Mouse (Mus musculus): ENCODE results near the gene Ccdc162. TPM values are rescaled to one million over a fixed set of nuclear protein-coding genes. Genes with fewer than 3 reads are reported as not detected.

Gene Ccdc162
- polyA plus RNA-seq, 1 experiment from 2014 or later = 0.90 TPM

GRCm38 (mm10) chr10:41546396-41547165 is 169.9 kb downstream of the Ccdc162 start:
- Histone ChIP-seq H3K4me2 (ENCODE audit: low read length) (no peak overlapping the region), H3K9ac (ENCODE audit: low read depth, low read length) (no peak overlapping the region), H3K4me3 (ENCODE audit: low read depth, low read length) (no peak overlapping the region), H3K27ac (ENCODE audit: low read length) (no peak overlapping the region), H3K9me3 (replicated peaks; ENCODE audit: control insufficient read depth, low read length, poor library complexity, severe bottlenecking) (peaks cover 6% of the 10 kb centered on the region), H3K36me3 (ENCODE audit: control insufficient read depth, insufficient read depth, low read length) (0 out of 2 replicates have a peak, but pooled peaks cover 3% of the 10 kb centered on the region), H3K4me1 (ENCODE audit: control insufficient read depth, insufficient read depth, low read length) (0 out of 2 replicates have a peak, but pooled peaks cover 3% of the 10 kb centered on the region), H3K27me3 (ENCODE audit: control insufficient read depth, insufficient read depth, low read depth, low read length) (no peaks in the 10 kb centered on the region)
- no peak for ATAC-seq
- WGBS = 65% methylated on average over 13 of the region's 13 CpGs

DNA sequence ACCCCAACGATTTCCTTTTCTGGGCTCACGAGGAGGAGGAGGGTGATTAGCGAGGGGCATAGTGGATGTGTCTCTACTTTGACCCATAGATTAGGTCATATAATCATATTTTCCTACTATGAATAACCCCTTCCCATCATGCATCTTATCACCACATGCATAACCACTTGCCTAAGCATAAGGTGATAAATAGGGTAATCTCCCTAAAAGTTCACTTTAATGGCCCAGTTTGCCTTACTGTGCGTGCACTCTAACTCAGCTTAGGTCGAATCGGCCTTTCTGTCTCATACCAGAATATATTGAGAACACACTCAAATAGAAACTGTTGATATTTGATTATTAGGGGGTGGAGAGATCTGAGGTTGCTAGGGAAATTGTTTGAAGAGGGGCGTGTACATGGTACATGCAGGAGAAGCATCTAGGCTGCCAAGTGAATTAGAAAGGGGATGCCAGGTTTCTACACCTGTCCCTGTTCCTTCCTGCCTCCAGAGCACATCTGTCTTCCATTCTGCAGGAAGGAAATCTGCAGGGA is 171.1 kb downstream of the Ccdc162 start:
- Histone ChIP-seq H3K9ac (ENCODE audit: low read depth, low read length) (no peak overlapping the region), H3K4me2 (ENCODE audit: low read length) (no peak overlapping the region), H3K36me3 (ENCODE audit: control insufficient read depth, insufficient read depth, low read length) (0 out of 2 replicates have a peak, but pooled peaks cover 3% of the 10 kb centered on the region), H3K4me3 (ENCODE audit: low read depth, low read length) (no peak overlapping the region), H3K27ac (ENCODE audit: low read length) (no peak overlapping the region), H3K4me1 (ENCODE audit: control insufficient read depth, insufficient read depth, low read length) (0 out of 2 replicates have a peak, but pooled peaks cover 3% of the 10 kb centered on the region), H3K27me3 (ENCODE audit: control insufficient read depth, insufficient read depth, low read depth, low read length) (no peaks in the 10 kb centered on the region), H3K9me3 (replicated peaks; ENCODE audit: control insufficient read depth, low read length, poor library complexity, severe bottlenecking) (peaks cover 6% of the 10 kb centered on the region)
- 65% methylated on average over 7 of the region's 7 CpGs for WGBS
- no peak for ATAC-seq

DNA sequence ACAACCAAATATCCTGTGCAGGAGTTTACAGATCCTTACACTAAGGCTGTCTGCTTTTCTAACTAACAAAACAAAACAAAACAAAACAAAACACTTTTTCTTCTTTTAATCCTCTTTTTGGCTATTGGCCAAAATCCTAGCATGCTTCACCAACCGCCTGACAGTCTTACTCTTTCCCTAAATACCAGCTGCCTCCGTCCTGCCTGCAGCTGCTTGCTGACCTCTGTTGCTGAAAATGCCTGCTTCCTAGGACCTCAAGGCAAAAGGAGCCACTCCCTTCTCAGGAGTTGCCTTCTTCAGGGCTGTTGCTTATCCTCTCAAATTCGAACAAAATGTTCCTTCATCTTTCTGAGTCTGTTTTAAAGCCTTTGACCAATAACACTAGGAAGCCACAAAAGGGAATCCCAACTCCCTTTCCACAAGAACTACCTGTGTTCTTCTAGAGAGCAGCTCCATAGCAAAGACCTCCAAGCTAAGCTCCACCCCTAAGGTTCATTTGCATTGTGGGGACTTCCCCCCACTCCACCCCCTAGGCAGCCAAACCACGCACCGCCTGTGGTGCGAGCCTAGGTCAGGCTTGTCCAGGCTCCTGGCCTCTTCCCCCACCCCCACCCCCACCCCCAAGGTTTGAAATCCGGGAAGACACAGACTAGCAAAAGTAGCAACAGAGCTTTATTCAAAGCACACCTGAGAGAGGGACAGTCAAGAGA is 171.8 kb downstream of the Ccdc162 start:
- no peak overlapping the region for H3K4me2 ChIP-seq (ENCODE audit: low read length)
- no peak overlapping the region for H3K9ac ChIP-seq (ENCODE audit: low read depth, low read length)
- H3K27ac ChIP-seq (ENCODE audit: low read length) = no peak overlapping the region
- 3% methylated on average over 7 of the region's 7 CpGs for WGBS
- no peak for ATAC-seq
- H3K4me1 ChIP-seq (ENCODE audit: control insufficient read depth, insufficient read depth, low read length) = 0 out of 2 replicates have a peak, but pooled peaks cover 3% of the 10 kb centered on the region
- no peaks in the 10 kb centered on the region for H3K27me3 ChIP-seq (ENCODE audit: control insufficient read depth, insufficient read depth, low read depth, low read length)
- no peak overlapping the region for H3K4me3 ChIP-seq (ENCODE audit: low read depth, low read length)
- H3K9me3 ChIP-seq (replicated peaks; ENCODE audit: control insufficient read depth, low read length, poor library complexity, severe bottlenecking) = peaks cover 6% of the 10 kb centered on the region
- H3K36me3 ChIP-seq (ENCODE audit: control insufficient read depth, insufficient read depth, low read length) = 0 out of 2 replicates have a peak, but pooled peaks cover 3% of the 10 kb centered on the region

DNA sequence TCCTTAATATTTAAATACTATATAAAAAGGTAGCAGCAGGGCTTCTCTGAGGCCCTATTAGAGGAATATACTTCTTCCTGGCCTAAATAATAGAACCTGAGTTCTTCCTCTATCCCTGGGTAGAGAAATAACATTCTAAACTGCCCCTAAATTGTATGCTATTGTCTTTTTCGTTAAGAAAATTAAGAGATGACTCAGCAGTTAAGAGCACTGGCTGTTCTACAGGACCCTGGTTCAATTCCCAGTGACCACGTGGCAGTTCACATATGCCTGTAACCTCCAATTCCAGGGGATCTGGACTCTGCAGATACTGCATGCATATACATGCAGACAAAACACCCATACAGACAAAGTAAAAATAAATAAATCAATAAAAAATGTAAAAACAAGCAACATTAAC is 172.6 kb downstream of the Ccdc162 start:
- ATAC-seq = no peak
- Histone ChIP-seq H3K27ac (ENCODE audit: low read length) (no peak overlapping the region), H3K9ac (ENCODE audit: low read depth, low read length) (no peak overlapping the region), H3K36me3 (ENCODE audit: control insufficient read depth, insufficient read depth, low read length) (no peaks in the 10 kb centered on the region), H3K4me3 (ENCODE audit: low read depth, low read length) (no peak overlapping the region), H3K27me3 (ENCODE audit: control insufficient read depth, insufficient read depth, low read depth, low read length) (no peaks in the 10 kb centered on the region), H3K4me1 (ENCODE audit: control insufficient read depth, insufficient read depth, low read length) (0 out of 2 replicates have a peak, but pooled peaks cover 3% of the 10 kb centered on the region), H3K9me3 (replicated peaks; ENCODE audit: control insufficient read depth, low read length, poor library complexity, severe bottlenecking) (0 out of 2 replicates have a peak, but pooled peaks cover 2% of the 10 kb centered on the region), H3K4me2 (ENCODE audit: low read length) (no peak overlapping the region)
- 71% methylated on average over 2 of the region's 2 CpGs for WGBS

DNA sequence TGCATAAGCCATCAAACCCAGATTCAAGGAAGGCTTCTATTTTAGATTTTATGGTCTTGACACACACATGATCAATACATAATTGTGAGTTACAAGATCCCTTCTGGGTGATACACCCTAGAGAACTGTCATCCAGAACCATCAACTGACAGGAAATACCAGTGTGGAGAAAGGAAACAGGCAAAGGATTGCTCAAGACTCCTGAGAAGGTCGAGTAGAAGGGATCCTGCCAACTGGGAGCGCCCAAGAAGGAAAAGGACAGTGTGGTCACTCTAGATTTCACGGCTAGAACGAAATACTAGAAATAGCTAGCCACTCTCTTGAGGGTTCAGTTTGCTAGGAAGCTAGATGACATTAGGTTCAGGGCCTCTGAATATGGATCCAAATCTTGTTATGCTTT is 173.0 kb downstream of the Ccdc162 start:
- Histone ChIP-seq H3K4me3 (ENCODE audit: low read depth, low read length) (no peak overlapping the region), H3K27ac (ENCODE audit: low read length) (no peak overlapping the region), H3K9ac (ENCODE audit: low read depth, low read length) (no peak overlapping the region), H3K9me3 (replicated peaks; ENCODE audit: control insufficient read depth, low read length, poor library complexity, severe bottlenecking) (0 out of 2 replicates have a peak, but pooled peaks cover 2% of the 10 kb centered on the region), H3K27me3 (ENCODE audit: control insufficient read depth, insufficient read depth, low read depth, low read length) (no peaks in the 10 kb centered on the region), H3K36me3 (ENCODE audit: control insufficient read depth, insufficient read depth, low read length) (no peaks in the 10 kb centered on the region), H3K4me2 (ENCODE audit: low read length) (no peak overlapping the region), H3K4me1 (ENCODE audit: control insufficient read depth, insufficient read depth, low read length) (0 out of 2 replicates have a peak, but pooled peaks cover 3% of the 10 kb centered on the region)
- 87% methylated on average over 4 of the region's 4 CpGs for WGBS
- no peak for ATAC-seq

DNA sequence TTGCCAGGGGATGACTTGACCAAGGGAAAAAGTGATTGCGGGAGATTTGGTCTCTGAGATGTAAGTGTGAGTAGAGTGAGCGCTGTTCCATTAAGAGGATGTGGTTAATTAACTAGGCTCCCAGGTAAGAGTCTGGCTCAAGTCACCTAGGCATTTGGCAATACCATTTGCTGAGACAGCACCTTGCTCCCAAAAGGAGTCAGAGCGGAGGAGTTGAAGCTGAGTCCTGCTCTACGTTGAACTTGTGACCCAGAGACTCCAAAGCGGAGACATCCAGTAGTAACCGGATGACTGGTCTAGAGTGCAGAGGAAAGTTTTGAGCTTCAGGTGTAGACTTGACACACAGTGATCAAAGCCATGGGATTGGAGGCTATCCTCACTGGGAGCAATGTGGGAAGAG is 174.4 kb downstream of the Ccdc162 start:
- 98% methylated on average over 6 of the region's 6 CpGs for WGBS
- H3K27me3 ChIP-seq (ENCODE audit: control insufficient read depth, insufficient read depth, low read depth, low read length) = no peaks in the 10 kb centered on the region
- no peak for ATAC-seq
- H3K4me3 ChIP-seq (ENCODE audit: low read depth, low read length) = no peak overlapping the region
- no peak overlapping the region for H3K27ac ChIP-seq (ENCODE audit: low read length)
- H3K9me3 ChIP-seq (replicated peaks; ENCODE audit: control insufficient read depth, low read length, poor library complexity, severe bottlenecking) = no peaks in the 10 kb centered on the region
- H3K9ac ChIP-seq (ENCODE audit: low read depth, low read length) = no peak overlapping the region
- H3K4me2 ChIP-seq (ENCODE audit: low read length) = no peak overlapping the region
- H3K36me3 ChIP-seq (ENCODE audit: control insufficient read depth, insufficient read depth, low read length) = no peaks in the 10 kb centered on the region
- 0 out of 2 replicates have a peak, but pooled peaks cover 3% of the 10 kb centered on the region for H3K4me1 ChIP-seq (ENCODE audit: control insufficient read depth, insufficient read depth, low read length)

DNA sequence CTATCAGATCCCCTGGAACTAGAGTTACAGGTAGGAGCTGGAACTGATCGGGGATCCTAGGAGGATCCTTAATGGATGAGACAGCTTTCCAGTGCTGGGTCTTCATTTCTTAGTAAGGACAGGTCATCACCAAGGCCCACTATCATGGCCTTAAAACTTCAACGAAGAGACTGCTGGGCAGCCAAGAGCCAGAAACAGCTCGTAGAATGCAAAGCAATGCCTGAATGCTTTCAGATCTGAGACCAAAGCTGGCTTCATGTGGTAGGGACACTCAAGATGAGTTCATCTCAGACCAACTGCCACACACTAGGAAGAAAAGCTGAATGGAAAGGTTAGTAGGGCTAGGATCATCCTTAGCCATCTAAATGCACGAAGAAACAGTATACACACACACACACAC is 177.4 kb downstream of the Ccdc162 start:
- Histone ChIP-seq H3K9me3 (replicated peaks; ENCODE audit: control insufficient read depth, low read length, poor library complexity, severe bottlenecking) (no peaks in the 10 kb centered on the region), H3K36me3 (ENCODE audit: control insufficient read depth, insufficient read depth, low read length) (peaks cover 10% of the 10 kb centered on the region), H3K4me2 (ENCODE audit: low read length) (no peak overlapping the region), H3K27me3 (ENCODE audit: control insufficient read depth, insufficient read depth, low read depth, low read length) (no peaks in the 10 kb centered on the region), H3K4me3 (ENCODE audit: low read depth, low read length) (no peak overlapping the region), H3K4me1 (ENCODE audit: control insufficient read depth, insufficient read depth, low read length) (no peaks in the 10 kb centered on the region), H3K27ac (ENCODE audit: low read length) (no peak overlapping the region), H3K9ac (ENCODE audit: low read depth, low read length) (no peak overlapping the region)
- ATAC-seq = no peak
- 89% methylated on average over 4 of the region's 4 CpGs for WGBS

- H3K36me3 ChIP-seq (ENCODE audit: control insufficient read depth, insufficient read depth, low read length) = peaks cover 10% of the 10 kb centered on the region
- ATAC-seq = no peak
- H3K27me3 ChIP-seq (ENCODE audit: control insufficient read depth, insufficient read depth, low read depth, low read length) = no peaks in the 10 kb centered on the region
- H3K9me3 ChIP-seq (replicated peaks; ENCODE audit: control insufficient read depth, low read length, poor library complexity, severe bottlenecking) = no peaks in the 10 kb centered on the region
- no peak overlapping the region for H3K4me3 ChIP-seq (ENCODE audit: low read depth, low read length)
- WGBS = 92% methylated on average over 3 of the region's 3 CpGs
- H3K27ac ChIP-seq (ENCODE audit: low read length) = no peak overlapping the region
- H3K9ac ChIP-seq (ENCODE audit: low read depth, low read length) = no peak overlapping the region
- no peak overlapping the region for H3K4me2 ChIP-seq (ENCODE audit: low read length)
- no peaks in the 10 kb centered on the region for H3K4me1 ChIP-seq (ENCODE audit: control insufficient read depth, insufficient read depth, low read length)
These were observed 178.5 kb downstream of the Ccdc162 start for GRCm38 (mm10) chr10:41537983-41538330.

Measured in midbrain, embryonic 16.5 days (tissue).